Mouse (Mus musculus) megakaryocyte, embryonic 14.5 days (primary cell): Measurements from ENCODE around the gene Olfr1261.

Source experiments
- FLI1 ChIP-seq: IDR thresholded peaks from 2 replicates; pipeline ENCODE4 v1.6.1; 2012; ENCODE audit warnings: low read length, inconsistent platforms, mixed read lengths
- GATA1 ChIP-seq: IDR thresholded peaks from 3 replicates; pipeline ENCODE4 v1.6.1; 2012; ENCODE audit warnings: mixed read lengths, low read length, inconsistent platforms, borderline replicate concordance

DNA sequence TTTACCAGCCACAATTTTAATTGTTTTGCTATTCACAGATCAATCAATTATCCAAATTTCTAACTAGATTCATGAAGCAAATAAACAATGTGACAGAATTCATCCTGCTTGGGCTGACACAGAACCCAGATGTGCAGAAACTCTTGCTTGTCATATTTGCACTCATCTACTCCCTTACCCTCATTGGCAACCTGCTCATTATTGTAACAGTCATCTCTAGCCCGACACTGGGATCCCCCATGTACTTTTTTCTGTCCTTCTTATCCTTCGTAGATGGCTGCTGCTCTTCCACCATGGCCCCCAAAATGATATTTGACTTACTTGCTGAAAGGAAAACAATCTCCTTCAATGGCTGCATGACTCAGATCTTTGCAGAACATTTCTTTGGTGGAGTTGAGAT lies 13.3 kb upstream of the Olfr1261 start:
- TF ChIP-seq GATA1 (no peak), FLI1 (no peak)
